ENCODE assay signal across 8 mouse cellular contexts in genomic region chr4:97751030-97751482, GRCm38 (mm10). TPM values are rescaled to one million over a fixed set of nuclear protein-coding genes. Genes with fewer than 3 reads are reported as not detected.
A peak's percentile ranks its signal among the peaks of the same experiment; 100 is the strongest.
DNase-seq lines count a peak whose midpoint lies in the region; ATAC-seq and TF ChIP-seq lines count a peak whose summit lies in the region.

No protein-coding gene starts in this region.

- peak overlapping the region; percentile 39 for H3K4me3 ChIP-seq in forebrain, postnatal 0 days (ENCODE audit: low read depth, low read length)
- H3K4me3 ChIP-seq in lung, embryonic 14.5 days (ENCODE audit: low read depth, low read length) = peak overlapping the region; percentile 47

- 0 out of 2 replicates have a peak, but pooled peaks cover 4% of the 10 kb centered on the region for H3K27me3 ChIP-seq in forebrain, postnatal 0 days (ENCODE audit: insufficient read depth, low read length)
- no peaks in the 10 kb centered on the region for H3K27me3 ChIP-seq in lung, embryonic 14.5 days (ENCODE audit: insufficient read depth, low read length)

- peak; percentile 86 for TF ChIP-seq CTCF in forebrain, postnatal 0 days (IDR thresholded peaks at IDR 0.05; ENCODE audit: low read depth)
- peak; percentile 90 for TF ChIP-seq CTCF in lung, embryonic 14.5 days (IDR thresholded peaks at IDR 0.05; ENCODE audit: low read depth)

- H3K4me2 ChIP-seq in forebrain, postnatal 0 days (ENCODE audit: low read depth) = peak overlapping the region; percentile 87
- H3K4me2 ChIP-seq in lung, embryonic 14.5 days = peak overlapping the region; percentile 97

- peak; percentile 83 for ATAC-seq in forebrain, postnatal 0 days
- ATAC-seq in lung, embryonic 14.5 days (ENCODE audit: insufficient read depth) = peak; percentile 86
- peak; percentile 87 for ATAC-seq in neutrophil, adult 5-6 weeks (ENCODE audit: extremely low read depth, insufficient number of reproducible peaks, low FRiP score, poor library complexity, severe bottlenecking)

- DNase-seq in MN1 (ENCODE audit: low spot score) = peak; percentile 90
- peak; percentile 90 for DNase-seq in cerebellum, adult 8-10 months
- DNase-seq in forebrain, postnatal 0 days = peak; percentile 91
- DNase-seq in heart, postnatal 36 days = peak; percentile 91 to 95
- peak; percentile 77 to 84 for DNase-seq in layer of hippocampus, adult 8-10 months (ENCODE audit: low spot score in 2 of 2)
- peak; percentile 98 for DNase-seq in lung, embryonic 14.5 days
- DNase-seq in thymus, adult 18-20 months = peak; percentile 78 to 86

- peak overlapping the region; percentile 76 for H3K27ac ChIP-seq in forebrain, postnatal 0 days (ENCODE audit: low read depth, low read length)
- H3K27ac ChIP-seq in lung, embryonic 14.5 days (ENCODE audit: low read depth) = peak overlapping the region; percentile 90

- H3K9ac ChIP-seq in forebrain, postnatal 0 days = peak overlapping the region; percentile 37
- peak overlapping the region; percentile 71 for H3K9ac ChIP-seq in lung, embryonic 14.5 days

- no peaks in the 10 kb centered on the region for H3K4me1 ChIP-seq in forebrain, postnatal 0 days (ENCODE audit: insufficient read depth)
- H3K4me1 ChIP-seq in lung, embryonic 14.5 days (ENCODE audit: insufficient read depth) = no peaks in the 10 kb centered on the region

- no peaks in the 10 kb centered on the region for H3K9me3 ChIP-seq in forebrain, postnatal 0 days (ENCODE audit: low read length)
- H3K9me3 ChIP-seq in lung, embryonic 14.5 days (ENCODE audit: low read depth, low read length) = no peaks in the 10 kb centered on the region

- H3K36me3 ChIP-seq in forebrain, postnatal 0 days (ENCODE audit: insufficient read depth) = no peaks in the 10 kb centered on the region
- H3K36me3 ChIP-seq in lung, embryonic 14.5 days (ENCODE audit: insufficient read depth) = no peaks in the 10 kb centered on the region

- intact Hi-C loops in heart, postnatal 36 days (cut with DNase I) = loop anchor here (1.0 to 10.0 kb wide), 10 partner anchors 118 to 1174 kb away; partner anchors contain the start of genes Tm2d1 and Usp1

- 3% methylated on average over 20 of the region's 20 CpGs for WGBS in forebrain, postnatal 0 days
- under 1% methylated on average over 20 of the region's 20 CpGs for WGBS in lung, embryonic 14.5 days

RNA-seq across cellular contexts. Expression of gene Nfia, which starts 21.5 kb away (rescaled TPM):
- total RNA-seq in forebrain, postnatal 0 days (2014; rRNA removed) = 44.1 and 51.2 TPM in 2 replicates
- 38.2 and 57.5 TPM in 2 replicates for polyA plus RNA-seq in forebrain, postnatal 0 days (2015; fragmentation: Nextera tagmentation; extraction: Ambion mirVana)
- total RNA-seq in heart, postnatal 36 days (2021) = 100 to 1,000 TPM; 128 to 149 TPM
- 100 to 1,000 TPM in 1 of 4 experiments, 10 to 100 TPM in 3; 94.9 to 110 (median 97.8) TPM for total RNA-seq in layer of hippocampus, adult 8-10 months (2022)
- 48.2 and 53.5 TPM in 2 replicates for polyA plus RNA-seq in lung, embryonic 14.5 days (2014; fragmentation: Nextera tagmentation; extraction: Ambion mirVana)
- 11.3 and 11.4 TPM in 2 replicates for total RNA-seq in neutrophil, adult 5-6 weeks (2017)

RNA-seq across cellular contexts. Expression of gene E130114P18Rik, which starts 26.8 kb away (rescaled TPM):
- total RNA-seq in forebrain, postnatal 0 days (2014; rRNA removed) = 12.9 and 15.2 TPM in 2 replicates
- 19.3 and 20.7 TPM in 2 replicates for polyA plus RNA-seq in forebrain, postnatal 0 days (2015; fragmentation: Nextera tagmentation; extraction: Ambion mirVana)
- under 1 TPM in 1 of 2 experiments, not detected in 1; 0.28 TPM for total RNA-seq in heart, postnatal 36 days (2021)
- total RNA-seq in layer of hippocampus, adult 8-10 months (2022) = 1 to 10 TPM; 6.7 to 9.3 (median 7.9) TPM
- polyA plus RNA-seq in lung, embryonic 14.5 days (2014; fragmentation: Nextera tagmentation; extraction: Ambion mirVana) = 0.84 and 0.85 TPM in 2 replicates
- not detected in 2 replicates for total RNA-seq in neutrophil, adult 5-6 weeks (2017)

Comparison
In these comparisons a context has a peak if more than half of its experiments do, and no peak if none do; other contexts are left out.
1. Peak in every context shown above with its lines: DNase-seq, ATAC-seq, H3K4me3 ChIP-seq and H3K27ac ChIP-seq.